Mouse (Mus musculus) intestine, postnatal 0 days (tissue): ENCODE data around the gene Lgr4. TPM values are rescaled to one million over a fixed set of nuclear protein-coding genes. Genes with fewer than 3 reads are reported as not detected.

Source experiments
- ATAC-seq: fragments of 200-750 bp; cut with Nextera tagmentation; 2 replicates; pipeline ENCODE4 v1.8.0; 2017; ENCODE audit warnings: mild to moderate bottlenecking, moderate TSS enrichment, moderate library complexity
- H3K27ac ChIP-seq: fragments of 300-500 bp; sonication (generic); 2 replicates; pipeline ENCODE4 v1.5.1; 2014; ENCODE audit warnings: mild to moderate bottlenecking, low read depth, low read length, moderate library complexity
- H3K27me3 ChIP-seq: fragments of 300-500 bp; sonication (generic); replicated peaks from 2 replicates; pipeline ENCODE4 v1.6.1; 2014; ENCODE audit warnings: low read length, mixed read lengths; ENCODE audit not compliant: control insufficient read depth, insufficient read depth
- H3K36me3 ChIP-seq: fragments of 300-500 bp; sonication (generic); 2 replicates; pipeline ENCODE4 v1.6.1; 2014; ENCODE audit warnings: mild to moderate bottlenecking, moderate library complexity; ENCODE audit not compliant: control insufficient read depth, insufficient read depth
- H3K4me1 ChIP-seq: fragments of 300-500 bp; sonication (generic); replicated peaks from 2 replicates; pipeline ENCODE4 v1.6.1; 2014; ENCODE audit warnings: antibody characterized with exemption, low read length, mixed read lengths; ENCODE audit not compliant: control insufficient read depth, insufficient read depth
- H3K4me2 ChIP-seq: fragments of 300-500 bp; sonication (generic); replicated peaks from 2 replicates; pipeline ENCODE4 v1.6.1; 2014; ENCODE audit warnings: low read depth, mild to moderate bottlenecking, moderate library complexity
- H3K4me3 ChIP-seq: fragments of 300-500 bp; sonication (generic); 2 replicates; pipeline ENCODE4 v1.5.1; 2014; ENCODE audit warnings: low read depth, low read length
- H3K9ac ChIP-seq: fragments of 300-500 bp; sonication (generic); 2 replicates; pipeline ENCODE4 v1.6.1; 2014; ENCODE audit warnings: mild to moderate bottlenecking, low read depth, low read length
- H3K9me3 ChIP-seq: fragments of 300-500 bp; sonication (generic); 2 replicates; pipeline ENCODE4 v1.6.1; 2016; ENCODE audit warnings: mixed run types; ENCODE audit not compliant: control insufficient read depth
- CTCF ChIP-seq: sonication (generic); IDR thresholded peaks from 2 replicates; pipeline ENCODE4 v1.5.1; 2016; ENCODE audit warnings: low read depth, mild to moderate bottlenecking, control low read depth, antibody characterized with exemption, moderate library complexity
- WGBS: fragments of 180-500 bp; shearing (Covaris S2); extraction: QIAGEN DNeasy Blood & Tissue Kit; methylation state at CpG from one replicate; pipeline ENCODE4 v1.1.7; 2014; 5-methylcytosine and 5-hydroxymethylcytosine counted together
- polyA plus RNA-seq: library from polyadenylated mRNA; unstranded; fragments of >200 nt; fragmentation: Nextera tagmentation; extraction: Ambion mirVana; gene quantifications from 2 replicates; pipeline ENCODE4 v1.2.1, GENCODE M21; 2015

The Lgr4 gene
- polyA plus RNA-seq, 1 experiment from 2014 or later = 15.9 TPM

- no peak for TF ChIP-seq CTCF
- no peak overlapping the region for H3K4me2 ChIP-seq
- no peak overlapping the region for H3K9ac ChIP-seq
- H3K36me3 ChIP-seq = no peaks in the 10 kb centered on the region
- H3K9me3 ChIP-seq = no peaks in the 10 kb centered on the region
- H3K4me3 ChIP-seq = no peak overlapping the region
- ATAC-seq = no peak
- H3K4me1 ChIP-seq = peaks cover 6% of the 10 kb centered on the region; the same call in 1 of the 2 replicates
- H3K27ac ChIP-seq = peak overlapping the region; percentile 35; the same call in 1 of the 2 replicates
- no peaks in the 10 kb centered on the region for H3K27me3 ChIP-seq
- 36% methylated on average over 2 of the region's 2 CpGs for WGBS
Observed at GRCm38 (mm10) chr2:109936410-109936755, 18.9 kb downstream of the Lgr4 start.

GRCm38 (mm10) chr2:109941973-109942444 is 24.6 kb downstream of the Lgr4 start:
- H3K27ac ChIP-seq = no peak overlapping the region
- H3K4me2 ChIP-seq = no peak overlapping the region
- no peaks in the 10 kb centered on the region for H3K4me1 ChIP-seq
- 43% methylated on average over 5 of the region's 5 CpGs for WGBS
- no peak for ATAC-seq
- no peak overlapping the region for H3K4me3 ChIP-seq
- TF ChIP-seq CTCF = no peak
- no peaks in the 10 kb centered on the region for H3K9me3 ChIP-seq
- H3K27me3 ChIP-seq = no peaks in the 10 kb centered on the region
- H3K36me3 ChIP-seq = no peaks in the 10 kb centered on the region
- H3K9ac ChIP-seq = no peak overlapping the region

- H3K9ac ChIP-seq = no peak overlapping the region
- no peaks in the 10 kb centered on the region for H3K4me1 ChIP-seq
- H3K4me3 ChIP-seq = no peak overlapping the region
- no peak overlapping the region for H3K4me2 ChIP-seq
- no peaks in the 10 kb centered on the region for H3K9me3 ChIP-seq
- ATAC-seq = no peak
- H3K27ac ChIP-seq = no peak overlapping the region
- H3K36me3 ChIP-seq = no peaks in the 10 kb centered on the region
- no peak for TF ChIP-seq CTCF
- WGBS = 86% methylated on average over 8 of the region's 8 CpGs
- no peaks in the 10 kb centered on the region for H3K27me3 ChIP-seq
Observed at GRCm38 (mm10) chr2:109942810-109943570, 25.5 kb downstream of the Lgr4 start.

GRCm38 (mm10) chr2:109944995-109945394 is 27.5 kb downstream of the Lgr4 start:
- no peak for TF ChIP-seq CTCF
- Histone ChIP-seq H3K27me3 (no peaks in the 10 kb centered on the region), H3K36me3 (no peaks in the 10 kb centered on the region), H3K4me2 (no peak overlapping the region), H3K9me3 (no peaks in the 10 kb centered on the region), H3K4me3 (no peak overlapping the region), H3K4me1 (no peaks in the 10 kb centered on the region), H3K27ac (no peak overlapping the region), H3K9ac (no peak overlapping the region)
- no peak for ATAC-seq
- WGBS = 55% methylated on average over 9 of the region's 9 CpGs

GRCm38 (mm10) chr2:109945532-109945931 is 28.1 kb downstream of the Lgr4 start:
- H3K36me3 ChIP-seq = no peaks in the 10 kb centered on the region
- no peak for ATAC-seq
- TF ChIP-seq CTCF = no peak
- no peaks in the 10 kb centered on the region for H3K9me3 ChIP-seq
- WGBS = 92% methylated on average over 4 of the region's 4 CpGs
- H3K4me3 ChIP-seq = no peak overlapping the region
- H3K27ac ChIP-seq = no peak overlapping the region
- no peak overlapping the region for H3K4me2 ChIP-seq
- H3K9ac ChIP-seq = no peak overlapping the region
- no peaks in the 10 kb centered on the region for H3K27me3 ChIP-seq
- no peaks in the 10 kb centered on the region for H3K4me1 ChIP-seq

GRCm38 (mm10) chr2:109946426-109946825 is 29.0 kb downstream of the Lgr4 start:
- 84% methylated on average over 6 of the region's 6 CpGs for WGBS
- Histone ChIP-seq H3K4me3 (no peak overlapping the region), H3K4me2 (no peak overlapping the region), H3K9me3 (no peaks in the 10 kb centered on the region), H3K27me3 (no peaks in the 10 kb centered on the region), H3K9ac (no peak overlapping the region), H3K4me1 (no peaks in the 10 kb centered on the region), H3K36me3 (no peaks in the 10 kb centered on the region), H3K27ac (no peak overlapping the region)
- no peak for ATAC-seq
- TF ChIP-seq CTCF = no peak
